Mouse (Mus musculus) heart, postnatal 14 days (tissue): ENCODE data around the gene Taf6. TPM values are rescaled to one million over a fixed set of nuclear protein-coding genes. Genes with fewer than 3 reads are reported as not detected.

Experiments
- microRNA-seq, 2 experiments: library from miRNA; unstranded; fragments of <30 nt; microRNA quantifications; one replicate each; pipeline ENCODE4 v1.2.0; 2021 to 2022
- total RNA-seq, 2 experiments: library from RNA; stranded (reverse); gene quantifications; 2 replicates each; pipeline ENCODE4 v1.2.3; 2021

Taf6 gene
- total RNA-seq, 2 experiments from 2014 or later, result 25.3 to 28.4 TPM

Small RNA genes lying within 50 kb of the gene (microRNA-seq; reads per million reads assigned to microRNA genes)
- gene Mir106b, result 715 to 1,977 reads per million in 2 experiments
- 66.6 to 641 reads per million in 2 experiments for gene Mir25
- gene Mir93, result 2,259 to 8,351 reads per million in 2 experiments

Other genes with a start within 250 kb of the Taf6 start
- under 1 TPM; 0.26 to 0.27 TPM for gene Gjc3, start 224.4 kb downstream of the Taf6 start, total RNA-seq
- gene Azgp1, start 205.9 kb downstream of the Taf6 start, total RNA-seq, result not detected
- gene Smok3a, start 166.2 kb downstream of the Taf6 start, total RNA-seq, result not detected
- gene Smok3b, start 166.0 kb downstream of the Taf6 start, total RNA-seq, result not detected
- gene Smok3c, start 134.3 kb downstream of the Taf6 start, total RNA-seq, result not detected
- 10 to 100 TPM; 17.8 to 18.0 TPM for gene Zkscan1, start 102.4 kb downstream of the Taf6 start, total RNA-seq
- 10 to 100 TPM; 13.7 to 14.2 TPM for gene Zscan21, start 70.5 kb downstream of the Taf6 start, total RNA-seq
- 10 to 100 TPM in 1 of 2 experiments, 1 to 10 TPM in 1; 8.0 to 10.9 TPM for gene Zfp113, start 31.7 kb downstream of the Taf6 start, total RNA-seq
- gene Cops6, start 26.4 kb downstream of the Taf6 start, total RNA-seq, result 100 to 1,000 TPM; 124 TPM
- gene Ap4m1, start 15.4 kb downstream of the Taf6 start, total RNA-seq, result 10 to 100 TPM in 1 of 2 experiments, 1 to 10 TPM in 1; 9.2 to 10.9 TPM
- gene Mcm7, start 15.0 kb downstream of the Taf6 start, total RNA-seq, result 10 to 100 TPM; 13.0 to 19.2 TPM
- gene Cnpy4, start within 50 bp of the Taf6 start, total RNA-seq, result 1 to 10 TPM; 6.8 to 7.1 TPM
- 1 to 10 TPM; 2.7 to 3.2 TPM for gene Mblac1, start 6.9 kb upstream of the Taf6 start, total RNA-seq
- gene Nxpe5, start 38.4 kb upstream of the Taf6 start, total RNA-seq, result under 1 TPM; 0.71 to 0.98 TPM
- gene Lamtor4, start 68.0 kb upstream of the Taf6 start, total RNA-seq, result 10 to 100 TPM; 59.2 to 63.4 TPM
- 1 to 10 TPM; 4.1 to 5.2 TPM for gene BC037034, start 76.6 kb upstream of the Taf6 start, total RNA-seq
- under 1 TPM; 0.38 to 0.41 TPM for gene Gal3st4, start 85.4 kb upstream of the Taf6 start, total RNA-seq
- gene Gm43720, start 92.5 kb upstream of the Taf6 start, total RNA-seq, result under 1 TPM in 1 of 2 experiments, not detected in 1; 0.05 TPM
- under 1 TPM; 0.26 to 0.51 TPM for gene Gpc2, start 92.6 kb upstream of the Taf6 start, total RNA-seq
- gene Stag3, start 92.8 kb upstream of the Taf6 start, total RNA-seq, result under 1 TPM; 0.14 to 0.34 TPM
- gene Pvrig, start 154.5 kb upstream of the Taf6 start, total RNA-seq, result under 1 TPM in 1 of 2 experiments, not detected in 1; 0.27 TPM